ENCODE assay signal across 20 mouse cellular contexts in genomic region chr8:26358711-26359136, GRCm38 (mm10).
DNase-seq lines count a peak whose midpoint lies in the region; ATAC-seq and TF ChIP-seq lines count a peak whose summit lies in the region.
"Had no signal": no experiment of that assay in that cellular context is flagged by ENCODE, and none has a peak within 500 bp of the region (broad histone marks: within the 10 kb centered on the region; RNA-seq: fewer than 3 reads in every experiment).

No protein-coding gene starts in this region.

- H3K9me3 ChIP-seq in embryonic facial prominence, embryonic 10.5 days = no peaks in the 10 kb centered on the region
- no peaks in the 10 kb centered on the region for H3K9me3 ChIP-seq in embryonic facial prominence, embryonic 12.5 days
- H3K9me3 ChIP-seq in limb, embryonic 12.5 days = no peaks in the 10 kb centered on the region
- H3K9me3 ChIP-seq in lung, postnatal 0 days (ENCODE audit: low read length) = no peaks in the 10 kb centered on the region
- no peaks in the 10 kb centered on the region for H3K9me3 ChIP-seq in liver, embryonic 12.5 days (replicated peaks)
- no peaks in the 10 kb centered on the region for H3K9me3 ChIP-seq in hindbrain, postnatal 0 days (ENCODE audit: low read length)
- H3K9me3 ChIP-seq: liver, embryonic 13.5 days; stomach, embryonic 15.5 days had no signal

- H3K9ac ChIP-seq in embryonic facial prominence, embryonic 12.5 days = no peak overlapping the region
- no peak overlapping the region; the same call in 1 of the 2 replicates for H3K9ac ChIP-seq in limb, embryonic 12.5 days (replicated peaks)
- H3K9ac ChIP-seq in lung, postnatal 0 days (replicated peaks; ENCODE audit: low read depth) = no peak overlapping the region
- no peak overlapping the region for H3K9ac ChIP-seq in liver, embryonic 12.5 days
- H3K9ac ChIP-seq in hindbrain, postnatal 0 days (replicated peaks; ENCODE audit: low read length) = no peak overlapping the region
- H3K9ac ChIP-seq: hindbrain, embryonic 14.5 days; liver, embryonic 13.5 days; stomach, embryonic 15.5 days had no signal

- H3K27me3 ChIP-seq in embryonic facial prominence, embryonic 10.5 days (replicated peaks; ENCODE audit: low read depth, poor library complexity, severe bottlenecking) = 0 out of 2 replicates have a peak, but pooled peaks cover 3% of the 10 kb centered on the region
- H3K27me3 ChIP-seq in embryonic facial prominence, embryonic 12.5 days = no peaks in the 10 kb centered on the region
- peaks cover 23% of the 10 kb centered on the region; the same call in 1 of the 2 replicates for H3K27me3 ChIP-seq in limb, embryonic 12.5 days
- no peaks in the 10 kb centered on the region for H3K27me3 ChIP-seq in lung, postnatal 0 days (replicated peaks; ENCODE audit: insufficient read depth, low read length)
- H3K27me3 ChIP-seq in liver, embryonic 12.5 days (replicated peaks) = no peaks in the 10 kb centered on the region
- no peaks in the 10 kb centered on the region for H3K27me3 ChIP-seq in hindbrain, postnatal 0 days (ENCODE audit: insufficient read depth, low read length)
- H3K27me3 ChIP-seq: liver, embryonic 13.5 days; megakaryocyte, embryonic 14.5 days; stomach, embryonic 15.5 days had no signal

- peak; percentile 50 for DNase-seq in embryonic facial prominence, embryonic 10.5 days (ENCODE audit: low spot score)
- DNase-seq in lung, postnatal 0 days (ENCODE audit: low spot score) = peak; percentile 83
- DNase-seq in neural tube, embryonic 10.5 days (ENCODE audit: extremely low spot score, low spot score) = no peak
- no peak for DNase-seq in urinary bladder, adult 2 months (ENCODE audit: low spot score)
- DNase-seq in hindbrain, postnatal 0 days (ENCODE audit: low spot score) = no peak
- DNase-seq: adrenal gland, adult 8-10 months; cerebellum, adult 2 months; liver, embryonic 13.5 days; right cerebral cortex, adult 18-20 months; spleen, adult 18-20 months; thymus, postnatal 36 days had no signal

- ATAC-seq in embryonic facial prominence, embryonic 12.5 days (ENCODE audit: insufficient number of reproducible peaks, insufficient read depth, low FRiP score, low TSS enrichment) = no peak
- ATAC-seq in limb, embryonic 12.5 days (ENCODE audit: insufficient number of reproducible peaks, insufficient read depth, low FRiP score, low TSS enrichment, low read depth) = peak; percentile 57
- ATAC-seq in lung, postnatal 0 days = peak; percentile 79
- no peak for ATAC-seq in liver, embryonic 12.5 days
- no peak for ATAC-seq in hindbrain, postnatal 0 days

- H3K27ac ChIP-seq in embryonic facial prominence, embryonic 10.5 days (replicated peaks) = no peak overlapping the region
- 0 out of 2 replicates have a peak overlapping the region, but pooled peaks have one; percentile 1 for H3K27ac ChIP-seq in embryonic facial prominence, embryonic 12.5 days
- no peak overlapping the region; the same call in 1 of the 2 replicates for H3K27ac ChIP-seq in limb, embryonic 12.5 days
- no peak overlapping the region for H3K27ac ChIP-seq in lung, postnatal 0 days (ENCODE audit: low read length)
- no peak overlapping the region for H3K27ac ChIP-seq in liver, embryonic 12.5 days
- no peak overlapping the region for H3K27ac ChIP-seq in hindbrain, postnatal 0 days
- H3K27ac ChIP-seq: heart, adult 2 months; hindbrain, embryonic 14.5 days; layer of hippocampus, adult 2 months; left cerebral cortex, adult 2 months; liver, embryonic 13.5 days; stomach, embryonic 15.5 days had no signal

- 67% methylated on average over 13 of the region's 13 CpGs for WGBS in embryonic facial prominence, embryonic 10.5 days
- 58% methylated on average over 13 of the region's 13 CpGs for WGBS in embryonic facial prominence, embryonic 12.5 days
- WGBS in limb, embryonic 12.5 days = 39% methylated on average over 13 of the region's 13 CpGs
- WGBS in lung, postnatal 0 days = 52% methylated on average over 13 of the region's 13 CpGs
- WGBS in liver, embryonic 12.5 days (ENCODE audit: insufficient replicate concordance) = 64% methylated on average over 13 of the region's 13 CpGs
- WGBS in hindbrain, postnatal 0 days = 67% methylated on average over 13 of the region's 13 CpGs

- no peak overlapping the region for H3K4me2 ChIP-seq in embryonic facial prominence, embryonic 12.5 days (replicated peaks)
- no peak overlapping the region; the same call in 1 of the 2 replicates for H3K4me2 ChIP-seq in limb, embryonic 12.5 days
- H3K4me2 ChIP-seq in lung, postnatal 0 days (replicated peaks; ENCODE audit: low read depth, low read length) = no peak overlapping the region
- H3K4me2 ChIP-seq in liver, embryonic 12.5 days = no peak overlapping the region
- H3K4me2 ChIP-seq in hindbrain, postnatal 0 days (ENCODE audit: low read depth, low read length) = no peak overlapping the region
- H3K4me2 ChIP-seq: hindbrain, embryonic 14.5 days; liver, embryonic 13.5 days; stomach, embryonic 15.5 days had no signal

- no peak for TF ChIP-seq CTCF in lung, postnatal 0 days (IDR thresholded peaks at IDR 0.05)
- TF ChIP-seq CTCF in hindbrain, postnatal 0 days (IDR thresholded peaks at IDR 0.05; ENCODE audit: low read depth) = no peak

- TF ChIP-seq EP300 in lung, postnatal 0 days (IDR thresholded peaks at IDR 0.05) = peak; percentile 82

- H3K4me1 ChIP-seq in embryonic facial prominence, embryonic 10.5 days = peaks cover 45% of the 10 kb centered on the region
- peaks cover 6% of the 10 kb centered on the region; the same call in 1 of the 2 replicates for H3K4me1 ChIP-seq in embryonic facial prominence, embryonic 12.5 days
- H3K4me1 ChIP-seq in limb, embryonic 12.5 days (replicated peaks) = peaks cover 33% of the 10 kb centered on the region
- no peaks in the 10 kb centered on the region for H3K4me1 ChIP-seq in lung, postnatal 0 days (ENCODE audit: insufficient read depth, low read depth, low read length)
- no peaks in the 10 kb centered on the region for H3K4me1 ChIP-seq in liver, embryonic 12.5 days
- no peaks in the 10 kb centered on the region for H3K4me1 ChIP-seq in hindbrain, postnatal 0 days (ENCODE audit: insufficient read depth, low read length)
- H3K4me1 ChIP-seq: liver, embryonic 13.5 days; megakaryocyte, embryonic 14.5 days had no signal

- no peak overlapping the region for H3K4me3 ChIP-seq in embryonic facial prominence, embryonic 10.5 days
- H3K4me3 ChIP-seq in embryonic facial prominence, embryonic 12.5 days = no peak overlapping the region
- H3K4me3 ChIP-seq in limb, embryonic 12.5 days (replicated peaks) = no peak overlapping the region
- no peak overlapping the region for H3K4me3 ChIP-seq in lung, postnatal 0 days (ENCODE audit: low read depth, low read length)
- H3K4me3 ChIP-seq in liver, embryonic 12.5 days = no peak overlapping the region
- no peak overlapping the region for H3K4me3 ChIP-seq in hindbrain, postnatal 0 days (ENCODE audit: low read length)
- H3K4me3 ChIP-seq: heart, adult 2 months; layer of hippocampus, adult 2 months; left cerebral cortex, adult 2 months; liver, embryonic 13.5 days; megakaryocyte, embryonic 14.5 days; stomach, embryonic 15.5 days had no signal

- no peaks in the 10 kb centered on the region for H3K36me3 ChIP-seq in embryonic facial prominence, embryonic 10.5 days (replicated peaks)
- no peaks in the 10 kb centered on the region for H3K36me3 ChIP-seq in embryonic facial prominence, embryonic 12.5 days
- H3K36me3 ChIP-seq in limb, embryonic 12.5 days = no peaks in the 10 kb centered on the region
- no peaks in the 10 kb centered on the region for H3K36me3 ChIP-seq in lung, postnatal 0 days (ENCODE audit: insufficient read depth, low read length)
- no peaks in the 10 kb centered on the region for H3K36me3 ChIP-seq in liver, embryonic 12.5 days
- no peaks in the 10 kb centered on the region for H3K36me3 ChIP-seq in hindbrain, postnatal 0 days (ENCODE audit: insufficient read depth, low read length)
- H3K36me3 ChIP-seq: liver, embryonic 13.5 days; stomach, embryonic 15.5 days had no signal

Comparison
In these comparisons a context has a peak if more than half of its experiments do, and no peak if none do; other contexts are left out.
1. DNase-seq: peak in embryonic facial prominence, embryonic 10.5 days (single experiment) and lung, postnatal 0 days (single experiment); none in neural tube, embryonic 10.5 days (single experiment), urinary bladder, adult 2 months (single experiment) and hindbrain, postnatal 0 days (single experiment).
2. ATAC-seq: peak in limb, embryonic 12.5 days (single experiment) and lung, postnatal 0 days (single experiment); none in embryonic facial prominence, embryonic 12.5 days (single experiment), liver, embryonic 12.5 days (single experiment) and hindbrain, postnatal 0 days (single experiment).